Mouse (Mus musculus) heart, adult 9 months (tissue): ENCODE measurements at regions not wholly inside any gene's neighbourhood (a gene's known extent, or its start where the extent isn't known, plus 50 kb on each side); places are given as distances from the start of the nearest gene placed in this dataset.
"Not testable (repeated sequence)": the region's sequence is repeated elsewhere in the genome, so short reads cannot be mapped to it uniquely, and the experiment has no call there.

Experiments used
- DNase-seq, 2 experiments: peaks; one replicate each; pipeline ENCODE4 v3.0.0; 2022; ENCODE audit warnings: low spot score in 2 of 2

DNA sequence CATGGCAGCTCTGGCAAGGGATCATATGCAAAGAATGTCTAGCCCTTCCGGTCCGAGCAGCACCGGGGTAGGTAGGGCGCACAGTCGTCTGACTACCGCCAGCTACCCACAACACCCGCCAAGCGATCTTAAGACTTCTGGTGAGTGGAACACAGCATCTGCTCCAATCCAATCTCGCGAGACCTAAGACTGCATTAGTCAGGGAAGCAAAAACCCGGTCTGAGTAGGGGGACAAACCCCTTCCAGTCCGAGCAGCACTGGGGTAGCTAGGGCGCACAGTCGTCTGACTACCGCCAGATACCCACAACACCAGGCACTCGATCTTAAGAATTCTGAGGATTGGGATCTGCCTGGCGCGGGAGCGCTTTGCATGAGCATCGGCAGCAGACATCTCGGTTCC is 57.1 kb downstream of the Nap1l2 start:
- DNase-seq, result not testable (repeated sequence)

GRCm38 (mm10) chrX:103109181-103109580 is 77.3 kb downstream of the Nap1l2 start:
- no peak for DNase-seq

DNA sequence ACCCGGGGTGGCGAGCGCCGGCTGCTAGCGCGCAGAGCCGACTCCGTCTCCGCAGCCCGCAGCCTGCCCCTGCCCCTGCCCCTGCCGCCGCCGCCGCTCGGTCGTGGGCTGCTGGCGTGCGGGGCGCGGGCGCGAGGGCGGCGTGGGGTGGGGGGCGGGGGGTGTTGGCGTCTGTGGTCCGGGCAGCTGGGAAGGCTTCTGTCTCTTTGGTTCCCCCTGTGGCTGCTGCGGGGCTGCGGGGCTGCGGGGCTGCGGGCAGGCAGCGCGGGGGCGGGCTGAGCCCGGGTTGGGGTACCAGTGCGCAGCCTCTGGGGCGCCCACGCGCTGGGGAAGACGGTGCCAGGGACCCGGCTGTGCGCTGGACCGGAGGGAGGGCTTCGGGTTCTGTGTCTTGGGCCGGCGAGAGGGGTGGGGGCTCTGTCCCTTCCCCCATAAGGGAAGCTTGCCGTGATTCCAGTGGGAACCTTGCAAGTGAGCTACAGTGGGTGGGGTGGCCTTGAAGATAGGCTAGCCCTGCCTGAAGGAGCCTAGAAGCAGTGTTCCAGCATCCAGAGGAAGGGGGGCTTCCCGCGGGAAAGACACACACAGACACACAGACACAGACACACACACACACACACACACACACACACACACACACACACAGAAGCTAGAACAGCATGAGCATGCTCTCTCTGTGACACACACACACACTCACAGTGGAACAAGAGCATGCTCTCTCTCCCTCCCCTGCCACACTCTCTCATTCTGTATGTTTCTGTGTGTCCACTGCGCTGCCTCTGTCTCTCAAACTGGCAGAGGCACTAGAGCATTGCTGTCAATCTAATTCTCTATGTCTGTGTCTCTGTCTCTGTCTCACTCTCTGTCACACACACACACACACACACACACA is 118.5 kb downstream of the Nap1l2 start:
- not testable (repeated sequence) for DNase-seq

DNA sequence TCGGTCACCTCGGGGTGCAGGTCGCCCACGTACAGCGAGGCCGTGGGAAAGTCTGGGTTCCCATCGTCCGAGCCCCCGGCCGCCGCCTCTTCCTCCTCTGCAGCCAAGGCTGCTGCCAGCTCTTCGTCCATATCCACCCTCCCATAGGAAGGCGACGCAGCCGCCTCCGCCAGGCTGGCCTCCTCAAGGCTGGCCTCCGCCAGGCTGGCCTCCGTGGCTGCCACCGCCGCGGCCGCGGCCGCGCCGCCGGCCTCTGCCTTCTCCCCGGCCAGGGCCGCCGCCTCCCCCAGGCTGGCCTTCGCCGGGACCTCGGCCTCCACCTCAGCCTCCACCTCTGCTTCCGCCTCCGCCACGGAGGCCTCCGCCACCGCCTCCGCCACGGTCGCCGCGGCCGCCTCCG is 119.3 kb downstream of the Nap1l2 start:
- DNase-seq, result not testable (repeated sequence)

DNA sequence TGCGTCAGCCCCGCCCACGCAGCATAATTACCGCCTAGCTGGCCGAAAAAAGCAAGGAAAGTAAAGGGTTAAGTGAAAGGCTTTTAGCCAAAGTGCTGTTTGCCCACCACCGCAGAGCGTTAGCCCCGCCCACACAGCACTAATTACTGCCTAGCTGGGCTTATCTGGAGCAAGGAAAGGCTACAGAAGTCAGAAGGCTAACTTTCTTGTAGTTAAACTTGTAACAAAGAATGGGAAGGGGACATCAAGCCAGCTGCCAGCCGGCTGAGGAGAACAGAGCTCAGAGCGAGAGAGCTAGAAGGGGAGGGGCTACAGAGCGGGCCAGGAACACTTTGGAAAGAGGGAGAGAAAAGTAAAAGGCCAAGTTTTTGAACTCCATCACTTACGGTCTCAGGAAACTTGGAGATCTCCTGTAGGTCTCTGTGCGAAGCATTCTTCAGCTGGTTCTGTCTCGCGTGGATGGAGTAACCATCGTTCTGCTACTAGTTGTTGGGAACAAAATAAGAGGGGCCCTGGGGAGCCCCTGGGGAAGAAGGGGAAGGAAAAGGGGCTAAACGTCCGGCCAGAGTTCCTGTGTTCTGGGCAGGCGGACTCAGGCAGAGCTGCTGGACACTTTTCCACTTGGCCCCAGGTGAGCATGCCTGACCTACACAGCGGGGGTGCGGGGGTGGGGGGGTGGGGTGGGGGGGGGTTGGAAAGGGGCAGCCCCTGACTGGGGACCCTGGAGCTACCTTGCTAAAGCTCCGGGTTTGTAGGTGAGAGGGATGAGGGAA is 98.3 kb downstream of the 1700018G05Rik start:
- DNase-seq, result peak in 1 of 2 experiments; percentile 0

- DNase-seq, result not testable (repeated sequence)
Measured at GRCm38 (mm10) chrX:103025495-103025894, 97.3 kb downstream of the 1700018G05Rik start.

DNA sequence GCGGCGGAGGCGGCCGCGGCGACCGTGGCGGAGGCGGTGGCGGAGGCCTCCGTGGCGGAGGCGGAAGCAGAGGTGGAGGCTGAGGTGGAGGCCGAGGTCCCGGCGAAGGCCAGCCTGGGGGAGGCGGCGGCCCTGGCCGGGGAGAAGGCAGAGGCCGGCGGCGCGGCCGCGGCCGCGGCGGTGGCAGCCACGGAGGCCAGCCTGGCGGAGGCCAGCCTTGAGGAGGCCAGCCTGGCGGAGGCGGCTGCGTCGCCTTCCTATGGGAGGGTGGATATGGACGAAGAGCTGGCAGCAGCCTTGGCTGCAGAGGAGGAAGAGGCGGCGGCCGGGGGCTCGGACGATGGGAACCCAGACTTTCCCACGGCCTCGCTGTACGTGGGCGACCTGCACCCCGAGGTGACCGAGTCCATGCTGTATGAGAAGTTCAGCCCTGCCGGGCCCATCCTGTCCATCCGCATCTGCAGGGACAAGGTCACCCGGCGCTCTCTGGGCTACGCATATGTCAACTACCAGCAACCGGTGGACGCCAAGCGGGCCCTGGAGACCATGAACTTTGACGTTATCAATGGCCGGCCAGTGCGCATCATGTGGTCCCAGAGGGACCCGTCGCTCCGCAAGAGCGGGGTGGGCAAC is 85.4 kb downstream of the 1700018G05Rik start:
- not testable (repeated sequence) for DNase-seq

DNA sequence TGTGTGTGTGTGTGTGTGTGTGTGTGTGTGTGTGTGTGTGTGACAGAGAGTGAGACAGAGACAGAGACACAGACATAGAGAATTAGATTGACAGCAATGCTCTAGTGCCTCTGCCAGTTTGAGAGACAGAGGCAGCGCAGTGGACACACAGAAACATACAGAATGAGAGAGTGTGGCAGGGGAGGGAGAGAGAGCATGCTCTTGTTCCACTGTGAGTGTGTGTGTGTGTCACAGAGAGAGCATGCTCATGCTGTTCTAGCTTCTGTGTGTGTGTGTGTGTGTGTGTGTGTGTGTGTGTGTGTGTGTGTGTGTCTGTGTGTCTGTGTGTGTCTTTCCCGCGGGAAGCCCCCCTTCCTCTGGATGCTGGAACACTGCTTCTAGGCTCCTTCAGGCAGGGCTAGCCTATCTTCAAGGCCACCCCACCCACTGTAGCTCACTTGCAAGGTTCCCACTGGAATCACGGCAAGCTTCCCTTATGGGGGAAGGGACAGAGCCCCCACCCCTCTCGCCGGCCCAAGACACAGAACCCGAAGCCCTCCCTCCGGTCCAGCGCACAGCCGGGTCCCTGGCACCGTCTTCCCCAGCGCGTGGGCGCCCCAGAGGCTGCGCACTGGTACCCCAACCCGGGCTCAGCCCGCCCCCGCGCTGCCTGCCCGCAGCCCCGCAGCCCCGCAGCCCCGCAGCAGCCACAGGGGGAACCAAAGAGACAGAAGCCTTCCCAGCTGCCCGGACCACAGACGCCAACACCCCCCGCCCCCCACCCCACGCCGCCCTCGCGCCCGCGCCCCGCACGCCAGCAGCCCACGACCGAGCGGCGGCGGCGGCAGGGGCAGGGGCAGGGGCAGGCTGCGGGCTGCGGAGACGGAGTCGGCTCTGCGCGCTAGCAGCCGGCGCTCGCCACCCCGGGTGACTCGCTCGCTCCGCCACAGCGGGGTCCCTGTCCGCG is 84.4 kb downstream of the 1700018G05Rik start:
- DNase-seq, result not testable (repeated sequence)

DNA sequence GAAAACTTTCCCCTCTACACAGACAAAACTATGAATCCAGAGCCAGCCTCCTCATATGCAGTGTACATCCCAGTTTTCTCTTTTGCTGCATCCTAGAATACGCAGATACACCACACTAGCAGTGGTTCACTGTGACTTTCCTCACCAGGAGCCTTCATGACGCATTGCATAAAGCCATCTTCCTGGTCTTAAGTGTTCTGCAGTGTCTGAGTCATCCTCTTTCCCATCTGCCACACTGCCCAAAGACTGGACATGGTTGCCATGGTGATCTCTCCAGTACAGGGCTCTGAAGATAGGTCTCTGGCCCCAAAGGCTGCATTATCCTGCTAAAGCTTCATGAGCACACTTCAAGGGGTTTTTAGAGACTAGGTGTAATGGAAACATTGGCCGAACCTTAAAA is 65.8 kb downstream of the 1700018G05Rik start:
- not testable (repeated sequence) for DNase-seq
